Mouse (Mus musculus) heart, adult 8-10 months (tissue): ENCODE data around the gene Tns3. TPM values are rescaled to one million over a fixed set of nuclear protein-coding genes. Genes with fewer than 3 reads are reported as not detected.
A peak's percentile ranks its signal among the peaks of the same experiment; 100 is the strongest.

Experiments used
- DNase-seq: peaks from one replicate; pipeline ENCODE4 v3.0.0; 2022; ENCODE audit warnings: low spot score
- total RNA-seq, 4 experiments: library from RNA; stranded (reverse); gene quantifications; 2 replicates each; pipeline ENCODE4 v1.2.4; 2022

The Tns3 gene
- total RNA-seq = 10 to 100 TPM; 22.9 to 25.7 (median 23.7) TPM

DNA sequence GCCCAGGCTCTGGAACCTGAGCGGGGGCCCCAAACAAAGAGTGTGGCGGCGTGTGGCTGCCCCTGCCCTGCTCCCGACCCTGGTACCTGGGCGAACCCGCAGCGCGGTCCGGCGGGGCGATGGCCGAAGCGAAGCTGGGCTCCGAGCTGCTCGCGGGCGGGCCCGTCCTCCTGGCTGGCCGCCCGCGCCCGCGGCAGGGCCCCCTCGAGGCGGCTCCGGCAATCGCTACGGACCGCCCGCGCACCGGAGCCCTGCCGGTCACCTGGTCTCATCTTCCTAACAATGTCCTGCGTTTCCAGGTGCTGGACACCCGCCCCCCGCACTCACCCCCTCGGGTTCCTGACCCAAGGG lies at the start of gene Tns3:
Gene Tns3 (minus strand): TSS at position 143 of the 351 bp plus-strand sequence.
- no peak for DNase-seq

DNA sequence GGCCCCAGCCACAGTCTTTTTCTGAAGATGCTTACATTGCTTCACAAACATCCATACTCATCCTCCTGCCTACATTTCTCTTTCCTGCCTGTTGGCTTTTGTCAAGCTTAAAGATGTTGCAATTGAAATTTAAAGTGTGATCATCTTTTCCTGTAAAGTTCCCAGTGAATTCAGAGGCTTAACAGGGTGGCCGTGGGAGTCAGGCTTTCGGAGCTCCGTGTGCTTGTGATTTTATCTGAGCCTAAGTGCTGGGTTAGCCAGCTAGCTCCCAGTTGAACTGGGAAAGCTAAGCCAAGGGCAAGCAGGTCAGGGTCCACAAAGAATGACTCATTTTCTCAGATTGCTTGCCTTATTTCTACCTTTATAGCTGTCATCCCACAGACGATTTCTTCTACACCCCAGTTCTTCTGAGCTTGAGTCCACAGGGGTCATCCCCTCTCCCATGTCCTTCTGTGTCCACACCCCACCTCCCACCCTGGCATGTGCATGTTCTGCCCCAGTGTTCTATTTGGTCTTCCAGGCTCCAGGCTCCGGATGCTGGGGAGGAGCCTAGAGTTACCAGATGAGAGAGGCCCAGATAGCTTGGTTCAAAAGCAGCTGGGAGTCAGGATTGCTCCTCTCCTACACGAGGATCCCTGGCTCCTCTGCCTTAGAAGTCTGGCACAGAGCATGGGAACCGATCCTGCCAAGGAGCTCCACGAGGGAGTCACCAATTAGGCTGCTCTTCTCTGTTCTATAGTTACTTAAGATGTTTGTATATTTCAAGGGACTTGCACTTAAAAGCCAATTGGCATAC lies 42.1 kb upstream of the Tns3 start:
- peak; percentile 28 for DNase-seq

- DNase-seq = no peak
Measured at GRCm38 (mm10) chr11:8705156-8705555, 40.8 kb upstream of the Tns3 start.

- no peak for DNase-seq
Measured at GRCm38 (mm10) chr11:8703876-8704275, 39.5 kb upstream of the Tns3 start.

- no peak for DNase-seq
Measured at GRCm38 (mm10) chr11:8702532-8702886, 38.2 kb upstream of the Tns3 start.

DNA sequence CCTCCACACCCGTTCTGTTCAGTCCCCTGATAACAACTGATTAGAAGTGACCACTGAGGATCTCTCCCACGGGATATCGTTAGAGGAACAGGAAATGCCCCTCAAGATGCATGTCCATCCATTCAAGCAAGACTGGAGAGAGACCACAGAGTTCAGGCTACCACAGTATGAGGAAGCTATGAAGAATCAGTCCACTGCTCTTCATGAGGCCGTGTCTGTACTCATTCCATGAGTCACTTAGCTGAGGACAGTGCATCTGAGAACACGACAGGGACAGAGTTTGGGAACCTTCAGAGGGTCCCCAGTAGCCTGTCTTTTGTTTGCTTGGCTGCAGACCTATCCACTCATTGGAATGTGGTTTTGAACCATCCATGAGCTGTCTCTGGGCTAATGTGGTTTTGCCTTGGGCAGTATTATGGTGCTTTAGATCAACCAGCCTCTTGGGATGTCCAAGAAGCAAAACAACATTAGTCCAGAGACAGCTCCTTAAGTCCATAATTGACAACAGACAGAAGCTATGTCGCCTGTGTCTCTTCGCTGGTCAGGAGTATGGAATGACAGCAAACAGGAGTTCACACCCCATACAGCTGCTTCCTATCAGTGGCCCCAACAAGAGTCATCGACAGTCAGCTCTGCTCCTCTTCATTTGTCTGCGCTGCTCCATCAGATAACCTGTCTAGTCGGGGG lies 37.7 kb upstream of the Tns3 start:
- DNase-seq = no peak

DNA sequence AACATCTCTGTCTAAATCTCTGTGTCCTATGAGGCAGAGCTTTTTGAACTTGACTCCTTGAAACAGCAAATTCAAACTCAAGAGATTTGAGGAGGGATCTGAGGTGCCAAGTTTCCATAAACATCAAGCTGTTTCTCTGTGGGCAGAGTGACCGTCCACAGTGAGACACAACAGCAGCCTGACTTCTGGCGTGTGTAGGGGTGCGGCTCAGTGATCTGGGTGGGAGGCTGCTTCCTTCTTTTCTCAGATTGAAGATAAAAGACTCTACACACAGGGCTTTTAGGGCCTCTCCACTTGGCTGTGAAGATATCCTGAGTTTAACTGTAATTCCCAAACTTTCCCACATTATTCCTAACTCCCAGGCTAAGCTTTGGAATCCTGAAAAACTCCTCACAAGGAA lies 37.1 kb upstream of the Tns3 start:
- DNase-seq = no peak

DNA sequence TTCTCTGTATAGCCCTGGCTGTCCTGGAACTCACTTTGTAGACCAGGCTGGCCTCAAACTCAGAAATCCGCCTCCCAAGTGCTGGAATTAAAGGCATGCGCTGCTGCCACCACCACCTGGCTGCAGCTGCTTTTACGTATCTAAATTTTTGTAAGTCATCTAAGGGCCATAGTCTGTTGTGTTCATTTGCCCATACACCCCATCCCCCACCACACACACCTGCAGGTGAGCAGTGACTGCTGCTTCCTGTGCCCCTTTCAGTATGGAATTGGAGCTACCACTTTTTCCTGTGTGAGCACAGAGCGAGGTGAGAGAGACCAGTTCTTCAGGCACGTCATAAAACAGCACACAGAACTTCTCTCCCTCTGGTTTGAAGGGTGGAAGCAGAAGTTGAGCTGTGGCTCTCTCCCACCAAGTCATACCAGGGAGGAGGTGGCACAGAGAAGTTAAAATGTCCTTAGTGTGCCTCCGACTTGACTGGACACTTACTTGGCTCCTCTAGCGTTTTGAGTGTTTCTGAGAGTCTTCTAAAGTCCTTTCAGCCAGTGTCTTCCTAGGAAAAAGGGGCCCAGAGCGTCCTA lies 36.4 kb upstream of the Tns3 start:
- no peak for DNase-seq

GRCm38 (mm10) chr11:8699777-8700176 lies 35.4 kb upstream of the Tns3 start:
- no peak for DNase-seq

DNA sequence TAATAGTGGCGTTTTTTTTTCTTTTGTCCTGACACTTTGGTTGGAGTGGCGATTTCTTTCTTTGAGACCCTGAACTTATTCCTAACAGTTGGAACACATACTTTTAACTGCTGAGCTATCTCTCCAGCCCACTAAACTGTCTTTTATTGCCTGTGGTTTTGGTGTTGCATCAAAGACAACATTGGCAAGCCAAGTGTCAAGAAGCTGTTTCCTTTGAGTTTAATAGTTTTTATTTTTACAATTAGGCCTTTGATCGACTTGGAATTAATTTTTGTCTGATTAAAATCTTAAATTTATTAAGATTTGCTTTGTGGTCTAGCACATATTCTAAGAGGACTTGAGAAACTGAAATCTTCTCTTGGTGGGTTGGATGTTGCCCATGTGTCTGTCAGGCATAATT lies 33.3 kb upstream of the Tns3 start:
- no peak for DNase-seq

GRCm38 (mm10) chr11:8694096-8694495 lies 29.8 kb upstream of the Tns3 start:
- DNase-seq = no peak

- DNase-seq = no peak
Measured at GRCm38 (mm10) chr11:8692536-8693471, 28.5 kb upstream of the Tns3 start.

DNA sequence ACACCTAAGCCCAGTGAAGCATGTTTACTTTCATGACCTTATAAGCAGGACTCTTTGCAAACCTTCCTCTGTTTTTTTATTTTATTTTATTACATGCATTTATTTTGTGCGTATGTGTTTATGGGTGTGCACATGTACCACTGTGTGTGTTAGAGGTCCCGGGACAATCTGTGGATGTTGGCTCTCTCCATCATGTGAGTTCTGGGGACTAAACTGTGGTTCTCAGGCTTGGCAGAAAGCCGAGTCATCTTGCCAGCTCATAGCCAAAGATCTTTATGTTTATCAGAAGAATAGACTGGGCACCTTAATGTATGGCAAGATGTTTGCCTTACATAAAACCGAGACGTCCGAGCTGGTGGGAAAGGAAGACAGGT lies 27.8 kb upstream of the Tns3 start:
- DNase-seq = no peak

GRCm38 (mm10) chr11:8691605-8692004 lies 27.3 kb upstream of the Tns3 start:
- no peak for DNase-seq

- no peak for DNase-seq
Measured at GRCm38 (mm10) chr11:8690633-8691032, 26.3 kb upstream of the Tns3 start.

GRCm38 (mm10) chr11:8689515-8689914 lies 25.2 kb upstream of the Tns3 start:
- DNase-seq = no peak

- DNase-seq = no peak
Measured at GRCm38 (mm10) chr11:8688907-8689306, 24.6 kb upstream of the Tns3 start.

DNA sequence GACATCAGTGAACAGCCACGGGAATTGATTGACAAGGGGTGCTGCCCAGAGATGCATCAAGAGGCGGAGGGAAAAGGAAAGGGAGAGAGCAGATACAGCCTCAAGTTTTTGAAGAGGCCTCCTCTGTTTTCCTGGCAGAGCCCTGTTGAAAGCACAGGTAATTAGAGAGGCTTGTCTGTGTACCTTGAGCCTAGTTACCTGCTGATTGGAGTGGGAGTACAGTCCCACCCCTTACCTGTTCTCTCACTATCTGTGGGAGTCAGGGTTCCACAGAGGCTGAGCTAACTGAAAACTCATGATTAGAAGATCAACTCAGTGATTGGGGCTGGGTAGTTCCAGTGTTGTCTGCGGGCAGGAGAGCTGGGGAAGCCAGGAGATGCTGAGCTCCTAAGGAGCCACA lies 22.2 kb upstream of the Tns3 start:
- no peak for DNase-seq

- DNase-seq = no peak
Measured at GRCm38 (mm10) chr11:8686061-8686460, 21.7 kb upstream of the Tns3 start.

DNA sequence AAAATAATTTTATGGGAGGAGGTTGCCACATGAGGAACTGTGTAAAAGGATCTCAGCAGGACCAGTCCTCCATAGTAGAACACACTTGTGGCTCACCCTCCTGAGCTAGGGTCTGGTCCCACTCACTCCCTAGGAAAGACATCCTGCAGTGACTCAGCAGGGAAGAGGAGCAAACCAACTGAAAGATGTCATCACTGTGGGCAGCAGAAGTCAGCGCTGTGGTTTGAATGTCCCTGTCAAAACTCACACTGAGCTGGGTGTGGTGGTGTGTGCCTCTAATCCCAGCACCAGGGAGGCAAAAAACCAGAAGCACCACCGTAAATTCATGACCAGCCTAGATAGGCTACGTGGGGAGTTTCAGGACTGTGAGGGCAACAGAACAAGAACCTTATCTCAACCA lies 20.9 kb upstream of the Tns3 start:
- no peak for DNase-seq

DNA sequence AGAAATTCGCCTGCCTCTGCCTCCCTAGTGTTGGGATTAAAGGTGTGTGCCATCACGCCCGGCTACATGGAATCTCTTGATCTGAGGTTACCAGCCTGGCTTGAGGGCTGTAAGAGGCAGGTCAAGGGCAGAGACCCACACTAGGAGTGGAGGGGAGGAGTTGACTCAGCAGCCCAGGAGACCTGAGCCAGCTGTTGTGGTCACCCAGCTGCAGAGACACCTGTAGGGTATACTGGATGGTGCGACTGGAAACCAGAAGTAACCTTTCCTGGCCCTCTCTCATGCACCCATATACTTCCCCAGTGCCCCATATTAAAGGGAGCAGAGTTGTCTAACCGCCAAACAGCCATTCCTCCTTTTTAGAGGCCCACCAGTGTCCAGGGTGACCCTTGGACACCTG lies 19.9 kb upstream of the Tns3 start:
- no peak for DNase-seq

GRCm38 (mm10) chr11:8681356-8681755 lies 17.0 kb upstream of the Tns3 start:
- no peak for DNase-seq
